Mouse (Mus musculus) testis, adult 2 months (tissue): ENCODE measurements around the gene 4930523C07Rik. TPM values are rescaled to one million over a fixed set of nuclear protein-coding genes. Genes with fewer than 3 reads are reported as not detected.

Experiments
- H3K27ac ChIP-seq: fragments of 200-500 bp; 2 replicates; pipeline ENCODE4 v1.5.1; 2012; ENCODE audit warnings: low read depth, low read length; ENCODE audit not compliant: control insufficient read depth, insufficient read depth
- H3K27me3 ChIP-seq: fragments of 200-500 bp; 2 replicates; pipeline ENCODE4 v1.6.1; 2012; ENCODE audit warnings: mild to moderate bottlenecking, low read length, moderate library complexity; ENCODE audit not compliant: control insufficient read depth, insufficient read depth
- H3K36me3 ChIP-seq: fragments of 200-500 bp; 2 replicates; pipeline ENCODE4 v1.6.1; 2012; ENCODE audit warnings: mild to moderate bottlenecking, low read length; ENCODE audit not compliant: control insufficient read depth, insufficient read depth
- H3K4me1 ChIP-seq: fragments of 200-500 bp; 2 replicates; pipeline ENCODE4 v1.6.1; 2012; ENCODE audit warnings: low read length; ENCODE audit not compliant: control insufficient read depth, insufficient read depth
- H3K4me3 ChIP-seq: fragments of 200-500 bp; 2 replicates; pipeline ENCODE4 v1.5.1; 2012; ENCODE audit warnings: low read depth, mild to moderate bottlenecking, low read length, moderate library complexity, mixed read lengths; ENCODE audit not compliant: control insufficient read depth
- CTCF ChIP-seq: fragments of 200-500 bp; IDR thresholded peaks from 2 replicates; pipeline ENCODE4 v1.5.1; 2012; ENCODE audit warnings: low read depth, mild to moderate bottlenecking, inconsistent platforms, low read length, moderate library complexity; ENCODE audit not compliant: control insufficient read depth, insufficient read depth, insufficient replicate concordance
- POLR2A ChIP-seq: fragments of 200-500 bp; IDR thresholded peaks from 2 replicates; pipeline ENCODE4 v1.6.1; 2012; ENCODE audit warnings: low read depth, mild to moderate bottlenecking, inconsistent platforms, low read length, moderate library complexity; ENCODE audit not compliant: control insufficient read depth
- polyA plus RNA-seq: library from polyadenylated mRNA; depleted of rRNA; stranded (reverse); fragments of >200 nt; gene quantifications from 2 replicates; pipeline ENCODE4 v1.2.3, GENCODE M21; 2012

The 4930523C07Rik gene
- polyA plus RNA-seq, 1 experiment = 27.8 TPM

DNA sequence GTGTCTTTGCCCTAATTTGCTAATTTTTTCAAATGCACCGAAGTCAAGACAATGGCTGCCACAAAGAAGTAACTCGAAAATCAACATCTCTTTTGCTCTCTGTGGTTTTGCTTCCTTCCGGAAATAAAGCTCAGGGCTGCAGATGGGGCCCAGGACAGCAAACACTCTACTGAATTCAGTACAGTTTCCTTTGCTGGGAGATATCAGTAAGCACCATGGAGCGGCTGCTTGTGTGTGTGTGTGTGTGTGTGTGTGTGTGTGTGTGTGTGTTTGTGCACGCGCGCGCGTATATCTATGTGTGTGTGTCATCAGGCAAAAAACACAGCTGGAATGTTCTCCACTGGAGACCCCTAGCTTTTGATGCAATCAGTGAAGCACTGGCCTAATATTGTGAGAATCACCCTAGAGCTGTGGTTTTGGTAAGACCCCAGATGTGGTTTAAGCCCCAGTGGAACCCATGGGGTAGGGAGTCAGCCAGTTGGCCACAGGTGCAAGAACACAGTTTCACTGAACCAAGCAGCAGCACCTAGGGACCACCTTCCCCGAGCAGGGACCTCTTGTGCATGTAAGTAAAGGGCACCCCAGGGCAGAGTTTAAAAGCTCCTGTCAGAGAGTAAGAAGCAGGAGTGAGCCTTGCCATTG is 19.7 kb upstream of the 4930523C07Rik start:
- Histone ChIP-seq H3K27ac (no peak overlapping the region), H3K4me3 (no peak overlapping the region)
- TF ChIP-seq CTCF = no peak
- TF ChIP-seq POLR2A = no peak

DNA sequence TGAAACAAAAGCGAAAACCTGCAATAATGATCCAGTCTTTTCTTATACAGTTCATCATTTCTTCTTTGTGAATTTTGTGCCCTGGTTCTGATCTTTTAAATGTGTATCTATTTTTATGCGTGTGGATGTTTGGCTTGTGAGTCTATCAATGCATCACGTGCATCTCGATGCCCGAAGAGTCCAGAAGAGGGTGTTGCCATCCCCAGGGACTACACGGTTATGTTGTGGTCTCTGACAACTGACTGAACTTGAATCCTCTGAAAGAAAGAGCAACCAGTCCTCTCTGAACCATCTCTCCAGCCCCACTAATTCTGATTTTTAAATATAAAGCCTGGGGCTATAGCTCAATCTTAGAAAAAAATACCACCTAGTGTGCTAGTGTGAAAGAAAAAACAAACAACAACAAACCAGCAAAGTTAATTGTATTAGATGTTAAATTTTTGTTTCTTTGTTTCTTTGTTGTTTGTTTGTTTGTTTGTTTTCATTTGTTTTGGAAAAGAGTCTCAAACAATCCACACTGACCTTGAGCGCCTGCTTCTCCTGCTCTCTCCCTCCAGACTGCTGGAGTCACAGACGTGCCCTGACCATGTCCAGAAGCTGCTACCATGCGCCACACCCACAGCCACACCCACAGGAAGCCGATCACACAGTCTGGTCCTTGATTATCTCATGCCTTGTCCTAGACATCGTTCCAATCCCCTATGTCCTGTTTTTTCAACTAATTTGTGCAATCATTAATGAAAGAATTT is 18.9 kb upstream of the 4930523C07Rik start:
- Histone ChIP-seq H3K4me1 (no peaks in the 10 kb centered on the region), H3K4me3 (peak overlapping the region; percentile 52), H3K36me3 (no peaks in the 10 kb centered on the region), H3K27ac (no peak overlapping the region), H3K27me3 (no peaks in the 10 kb centered on the region)
- TF ChIP-seq CTCF = no peak
- no peak for TF ChIP-seq POLR2A

More for the DNA sequence above, 19.7 kb upstream of the 4930523C07Rik start:
- Histone ChIP-seq H3K36me3 (no peaks in the 10 kb centered on the region), H3K27me3 (no peaks in the 10 kb centered on the region), H3K4me1 (no peaks in the 10 kb centered on the region)

DNA sequence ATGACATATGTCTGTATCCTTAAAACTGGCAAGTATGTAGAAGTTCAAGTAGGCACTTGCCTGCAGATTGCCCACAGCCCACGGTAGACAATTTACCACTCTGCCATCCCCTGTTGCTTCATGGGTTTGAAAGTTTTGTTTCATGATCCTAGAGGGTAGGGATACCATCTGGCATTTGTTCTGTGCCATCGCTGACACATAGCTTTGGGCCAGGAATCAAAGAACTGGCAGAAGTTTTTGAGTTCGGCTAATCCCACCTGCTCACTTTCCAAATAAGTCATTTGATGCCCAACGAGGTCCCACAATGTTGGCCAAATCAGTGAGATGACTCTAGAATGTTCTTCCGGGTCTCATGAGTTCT is 18.3 kb upstream of the 4930523C07Rik start:
- no peak overlapping the region for H3K27ac ChIP-seq
- TF ChIP-seq POLR2A = no peak
- TF ChIP-seq CTCF = no peak
- no peaks in the 10 kb centered on the region for H3K36me3 ChIP-seq
- no peaks in the 10 kb centered on the region for H3K4me1 ChIP-seq
- no peaks in the 10 kb centered on the region for H3K27me3 ChIP-seq
- peak overlapping the region; percentile 52; the same call in 1 of the 2 replicates for H3K4me3 ChIP-seq

DNA sequence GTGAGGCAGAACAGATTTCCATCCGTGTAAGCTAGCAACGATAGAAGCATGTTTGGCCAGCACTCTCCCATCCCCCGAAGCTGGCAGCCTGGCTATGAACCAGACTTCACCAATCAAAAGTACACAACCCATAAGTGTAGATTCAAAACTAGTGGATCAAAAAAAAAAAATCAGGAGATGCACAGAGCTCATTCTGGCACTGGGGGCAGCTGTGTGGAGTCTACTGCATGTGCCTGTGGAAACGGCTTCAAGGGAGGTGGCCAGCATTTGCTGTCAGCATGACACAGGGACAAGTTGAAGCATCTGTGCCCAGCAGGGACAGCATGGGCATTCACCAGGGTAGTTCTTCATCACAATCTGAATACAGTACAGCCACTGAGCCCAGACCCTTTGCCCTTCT is 16.2 kb upstream of the 4930523C07Rik start:
- Histone ChIP-seq H3K27me3 (no peaks in the 10 kb centered on the region), H3K4me1 (no peaks in the 10 kb centered on the region), H3K4me3 (no peak overlapping the region), H3K36me3 (no peaks in the 10 kb centered on the region), H3K27ac (no peak overlapping the region)
- TF ChIP-seq CTCF = no peak
- TF ChIP-seq POLR2A = no peak

DNA sequence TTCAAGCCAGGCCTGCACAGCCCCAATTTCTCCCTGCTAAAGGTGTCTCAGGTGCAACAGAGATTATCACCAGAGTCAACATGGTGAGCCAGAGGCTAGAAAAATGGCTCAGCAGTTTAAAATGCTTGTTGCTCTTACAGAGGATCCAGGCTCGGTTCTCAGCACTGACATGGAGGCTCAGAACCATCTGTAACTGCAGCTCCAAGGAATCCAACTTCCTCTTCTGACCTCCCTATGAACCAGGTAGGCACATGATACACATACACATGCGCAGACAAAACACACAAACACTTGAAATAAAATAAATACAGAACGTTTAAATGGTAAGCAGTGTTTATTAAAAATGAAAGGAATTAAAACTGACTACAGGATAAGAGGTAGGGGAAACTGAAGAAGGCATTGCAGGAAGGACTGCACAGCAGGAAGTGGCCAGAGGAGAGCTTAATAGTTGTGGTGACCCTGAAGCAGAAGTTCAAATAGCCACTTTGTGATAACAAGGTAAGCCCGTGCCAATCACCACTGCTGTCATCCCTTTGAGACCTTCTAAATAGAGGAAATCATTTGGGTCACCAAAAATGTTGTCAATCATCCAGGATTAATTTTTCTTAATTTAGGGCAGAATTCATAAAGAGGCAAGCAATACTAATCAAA is 10.1 kb upstream of the 4930523C07Rik start:
- Histone ChIP-seq H3K36me3 (no peaks in the 10 kb centered on the region), H3K27me3 (no peaks in the 10 kb centered on the region), H3K27ac (no peak overlapping the region), H3K4me1 (no peaks in the 10 kb centered on the region), H3K4me3 (no peak overlapping the region)
- TF ChIP-seq POLR2A (no peak), CTCF (no peak)

DNA sequence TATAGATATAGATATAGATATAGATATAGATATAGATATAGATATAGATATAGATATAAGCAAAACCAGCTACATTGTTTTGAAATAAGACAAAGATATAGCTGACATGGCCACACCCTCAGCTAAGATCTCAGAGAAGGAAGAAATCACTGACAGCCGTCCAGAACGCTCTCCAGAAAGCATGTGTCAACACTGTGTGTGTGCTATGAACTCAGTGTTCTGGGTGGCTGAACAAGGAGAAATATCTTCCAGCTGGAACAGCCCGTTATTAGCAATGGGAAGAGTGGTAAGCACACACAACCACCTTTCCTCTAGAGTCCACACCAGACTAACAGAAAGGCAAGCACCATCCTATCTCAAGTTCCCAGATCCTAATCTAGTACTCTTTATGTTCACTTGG is 8.6 kb upstream of the 4930523C07Rik start:
- no peaks in the 10 kb centered on the region for H3K4me1 ChIP-seq
- no peaks in the 10 kb centered on the region for H3K27me3 ChIP-seq
- no peaks in the 10 kb centered on the region for H3K36me3 ChIP-seq
- no peak overlapping the region for H3K27ac ChIP-seq
- no peak for TF ChIP-seq CTCF
- TF ChIP-seq POLR2A = no peak
- no peak overlapping the region for H3K4me3 ChIP-seq

DNA sequence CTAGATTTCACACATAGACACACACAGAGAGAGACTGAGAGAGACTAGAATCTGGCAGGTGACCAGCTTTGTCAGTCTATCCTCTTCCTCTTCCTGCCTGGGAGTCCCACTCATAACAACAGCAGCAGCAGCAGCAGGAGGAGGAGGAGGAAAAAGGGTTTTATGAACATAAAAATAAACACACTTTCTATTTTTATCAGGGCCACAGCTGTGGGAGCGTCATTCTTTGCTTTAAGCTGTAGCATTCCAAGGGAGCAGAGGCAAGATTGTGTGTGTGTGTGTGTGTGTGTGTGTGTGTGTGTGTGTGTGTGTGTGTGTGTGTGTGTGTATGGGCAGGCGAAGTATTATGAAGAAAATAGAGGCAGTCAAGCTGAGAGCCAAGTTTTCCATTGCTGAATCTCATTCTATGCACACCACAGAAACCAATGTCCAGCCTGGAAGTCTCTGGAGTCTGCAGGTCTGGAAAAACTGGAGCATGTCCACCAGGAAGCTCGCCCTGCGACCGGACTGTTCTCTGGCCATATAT is 7.1 kb upstream of the 4930523C07Rik start:
- Histone ChIP-seq H3K27me3 (no peaks in the 10 kb centered on the region), H3K27ac (peak overlapping the region; percentile 33; the same call in 1 of the 2 replicates), H3K36me3 (no peaks in the 10 kb centered on the region), H3K4me3 (no peak overlapping the region), H3K4me1 (no peaks in the 10 kb centered on the region)
- TF ChIP-seq CTCF = no peak
- no peak for TF ChIP-seq POLR2A
